Mouse (Mus musculus): ENCODE data around the gene Lmbrd1. TPM values are rescaled to one million over a fixed set of nuclear protein-coding genes. Genes with fewer than 3 reads are reported as not detected.
"Not testable (repeated sequence)": the region's sequence is repeated elsewhere in the genome, so short reads cannot be mapped to it uniquely, and the experiment has no call there.

Gene Lmbrd1
- polyA plus RNA-seq, 1 experiment = 105 TPM

- no peaks in the 10 kb centered on the region for H3K4me1 ChIP-seq (ENCODE audit: control insufficient read depth, insufficient read depth, low read length)
- H3K27ac ChIP-seq (ENCODE audit: insufficient read depth, low read length) = no peak overlapping the region
- no peak for TF ChIP-seq CTCF (IDR thresholded peaks at IDR 0.05; ENCODE audit: extremely low read depth, insufficient read depth, low read length)
- TF ChIP-seq POLR2A (IDR thresholded peaks at IDR 0.05; ENCODE audit: extremely low read depth, insufficient read depth, low read length) = no peak
- H3K4me3 ChIP-seq (ENCODE audit: insufficient read depth, low read length) = no peak overlapping the region
These were observed 74.3 kb downstream of the Lmbrd1 start for GRCm38 (mm10) chr1:24752715-24753114.

- Histone ChIP-seq H3K4me1 (ENCODE audit: control insufficient read depth, insufficient read depth, low read length) (peaks cover 4% of the 10 kb centered on the region; the same call in 1 of the 2 replicates), H3K4me3 (ENCODE audit: insufficient read depth, low read length) (no peak overlapping the region), H3K27ac (ENCODE audit: insufficient read depth, low read length) (no peak overlapping the region)
- TF ChIP-seq CTCF (IDR thresholded peaks at IDR 0.05; ENCODE audit: extremely low read depth, insufficient read depth, low read length) (no peak), POLR2A (IDR thresholded peaks at IDR 0.05; ENCODE audit: extremely low read depth, insufficient read depth, low read length) (no peak)
These were observed 80.1 kb downstream of the Lmbrd1 start for GRCm38 (mm10) chr1:24758516-24758915.

GRCm38 (mm10) chr1:24766466-24766865, 88.0 kb downstream of the Lmbrd1 start:
- TF ChIP-seq CTCF (IDR thresholded peaks at IDR 0.05; ENCODE audit: extremely low read depth, insufficient read depth, low read length) (no peak), POLR2A (IDR thresholded peaks at IDR 0.05; ENCODE audit: extremely low read depth, insufficient read depth, low read length) (no peak)
- H3K4me3 ChIP-seq (ENCODE audit: insufficient read depth, low read length) = no peak overlapping the region
- H3K4me1 ChIP-seq (ENCODE audit: control insufficient read depth, insufficient read depth, low read length) = no peaks in the 10 kb centered on the region
- no peak overlapping the region for H3K27ac ChIP-seq (ENCODE audit: insufficient read depth, low read length)

GRCm38 (mm10) chr1:24767197-24767596, 88.8 kb downstream of the Lmbrd1 start:
- not testable (repeated sequence) for H3K4me1 ChIP-seq (ENCODE audit: control insufficient read depth, insufficient read depth, low read length); H3K27ac ChIP-seq (ENCODE audit: insufficient read depth, low read length); H3K4me3 ChIP-seq (ENCODE audit: insufficient read depth, low read length)

GRCm38 (mm10) chr1:24773642-24774041, 95.2 kb downstream of the Lmbrd1 start:
- no peak for TF ChIP-seq CTCF (IDR thresholded peaks at IDR 0.05; ENCODE audit: extremely low read depth, insufficient read depth, low read length)
- no peak for TF ChIP-seq POLR2A (IDR thresholded peaks at IDR 0.05; ENCODE audit: extremely low read depth, insufficient read depth, low read length)
- H3K4me3 ChIP-seq (ENCODE audit: insufficient read depth, low read length) = no peak overlapping the region
- no peak overlapping the region for H3K27ac ChIP-seq (ENCODE audit: insufficient read depth, low read length)
- H3K4me1 ChIP-seq (ENCODE audit: control insufficient read depth, insufficient read depth, low read length) = no peaks in the 10 kb centered on the region; the same call in 1 of the 2 replicates

GRCm38 (mm10) chr1:24776576-24776975, 98.1 kb downstream of the Lmbrd1 start:
- no peaks in the 10 kb centered on the region; the same call in 1 of the 2 replicates for H3K4me1 ChIP-seq (ENCODE audit: control insufficient read depth, insufficient read depth, low read length)
- no peak overlapping the region for H3K4me3 ChIP-seq (ENCODE audit: insufficient read depth, low read length)
- H3K27ac ChIP-seq (ENCODE audit: insufficient read depth, low read length) = no peak overlapping the region
- no peak for TF ChIP-seq POLR2A (IDR thresholded peaks at IDR 0.05; ENCODE audit: extremely low read depth, insufficient read depth, low read length)
- TF ChIP-seq CTCF (IDR thresholded peaks at IDR 0.05; ENCODE audit: extremely low read depth, insufficient read depth, low read length) = no peak

GRCm38 (mm10) chr1:24793168-24793567, 114.7 kb downstream of the Lmbrd1 start:
- H3K27ac ChIP-seq (ENCODE audit: insufficient read depth, low read length) = no peak overlapping the region
- no peaks in the 10 kb centered on the region for H3K4me1 ChIP-seq (ENCODE audit: control insufficient read depth, insufficient read depth, low read length)
- TF ChIP-seq POLR2A (IDR thresholded peaks at IDR 0.05; ENCODE audit: extremely low read depth, insufficient read depth, low read length) = no peak
- no peak for TF ChIP-seq CTCF (IDR thresholded peaks at IDR 0.05; ENCODE audit: extremely low read depth, insufficient read depth, low read length)
- H3K4me3 ChIP-seq (ENCODE audit: insufficient read depth, low read length) = no peak overlapping the region

GRCm38 (mm10) chr1:24807971-24808370, 129.5 kb downstream of the Lmbrd1 start:
- H3K4me1 ChIP-seq (ENCODE audit: control insufficient read depth, insufficient read depth, low read length); H3K4me3 ChIP-seq (ENCODE audit: insufficient read depth, low read length); H3K27ac ChIP-seq (ENCODE audit: insufficient read depth, low read length): not testable (repeated sequence)

Other genes starting within 250 kb of the Lmbrd1 start
- 7.3 and 9.3 TPM in 2 replicates for gene Col19a1, start 91.2 kb upstream of the Lmbrd1 start, polyA plus RNA-seq (2012; rRNA removed)

Measured in cortical plate, adult 2 months (tissue).